Mouse (Mus musculus) erythroblast, embryonic 14.5 days (primary cell): ENCODE measurements around the gene Tbc1d8b.

Experiments used
- GATA1 ChIP-seq: IDR thresholded peaks from 2 replicates; pipeline ENCODE4 v1.6.1; 2012; ENCODE audit warnings: low read length, inconsistent platforms, mixed read lengths
- TAL1 ChIP-seq: IDR thresholded peaks from 3 replicates; pipeline ENCODE4 v1.6.1; 2012; ENCODE audit warnings: low read length, inconsistent platforms, mixed read lengths

DNA sequence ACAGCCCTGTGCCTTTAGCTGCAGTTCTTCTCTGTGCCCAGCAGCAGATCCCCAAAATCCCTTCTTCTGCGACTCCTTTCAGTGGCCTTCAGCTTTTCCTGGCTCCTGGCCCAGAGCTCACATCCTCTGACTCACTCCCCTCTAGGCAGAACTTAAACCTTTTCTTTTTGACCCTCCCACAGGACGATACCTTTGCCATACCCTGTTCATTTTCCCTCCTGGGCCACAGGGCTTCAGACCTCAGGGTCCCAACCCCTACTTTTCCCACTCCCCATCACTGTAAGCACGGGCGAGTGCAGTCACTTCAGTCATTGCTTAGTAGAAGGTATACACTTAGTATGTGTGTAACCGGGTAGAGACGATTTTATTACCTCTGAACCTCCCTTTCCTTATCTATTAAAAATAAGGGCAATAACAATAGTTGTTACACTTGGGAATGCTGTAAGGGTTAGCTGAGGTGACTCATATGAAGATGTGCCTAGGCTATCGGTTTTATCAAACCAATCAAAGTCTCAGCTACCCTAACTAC lies 90.4 kb downstream of the Tbc1d8b start:
- no peak for TF ChIP-seq TAL1
- no peak for TF ChIP-seq GATA1
